Mouse (Mus musculus) urinary bladder, postnatal 36 days (tissue): ENCODE results near the gene Med4.

Source experiments
- DNase-seq, 2 experiments: peaks; one replicate each; pipeline ENCODE4 v3.0.0; 2022; ENCODE audit warnings: low spot score in 2 of 2, mixed read lengths in 1 of 2

The Med4 gene

DNA sequence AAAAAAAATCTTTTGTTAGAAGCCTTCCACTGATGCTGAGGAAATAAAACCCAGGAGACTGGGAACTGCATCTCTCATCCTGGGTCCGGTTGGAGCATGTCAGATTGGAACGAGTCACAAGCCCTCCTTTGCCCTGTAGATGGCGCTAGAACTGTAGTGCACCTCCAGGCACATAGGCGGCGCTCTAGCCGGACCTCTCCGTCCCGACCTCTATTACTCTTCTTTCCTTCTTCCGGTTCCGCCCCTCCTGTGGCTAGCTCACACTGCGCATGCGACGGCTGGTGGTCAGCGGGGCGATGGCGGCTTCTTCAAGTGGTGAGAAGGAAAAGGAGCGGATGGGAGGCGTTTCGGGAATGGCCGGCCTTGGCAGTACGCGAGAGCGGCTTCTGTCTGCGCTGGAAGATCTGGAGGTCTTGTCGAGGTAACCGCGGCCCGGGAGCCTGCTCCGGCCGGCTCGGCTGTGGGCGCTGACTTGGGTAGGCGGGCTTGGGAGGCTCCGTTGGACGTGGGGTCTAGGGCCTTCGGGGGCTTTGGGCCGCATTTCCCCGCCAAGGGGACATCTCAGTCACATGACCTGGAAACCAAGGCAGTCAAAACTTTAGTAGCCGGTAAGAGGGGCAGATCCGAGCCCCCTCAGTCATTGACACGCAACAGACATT, at the start of gene Med4:
Med4 (plus strand) TSS at position 261 of the 659 bp plus-strand sequence.
- DNase-seq: peak; percentile 93 to 94

DNA sequence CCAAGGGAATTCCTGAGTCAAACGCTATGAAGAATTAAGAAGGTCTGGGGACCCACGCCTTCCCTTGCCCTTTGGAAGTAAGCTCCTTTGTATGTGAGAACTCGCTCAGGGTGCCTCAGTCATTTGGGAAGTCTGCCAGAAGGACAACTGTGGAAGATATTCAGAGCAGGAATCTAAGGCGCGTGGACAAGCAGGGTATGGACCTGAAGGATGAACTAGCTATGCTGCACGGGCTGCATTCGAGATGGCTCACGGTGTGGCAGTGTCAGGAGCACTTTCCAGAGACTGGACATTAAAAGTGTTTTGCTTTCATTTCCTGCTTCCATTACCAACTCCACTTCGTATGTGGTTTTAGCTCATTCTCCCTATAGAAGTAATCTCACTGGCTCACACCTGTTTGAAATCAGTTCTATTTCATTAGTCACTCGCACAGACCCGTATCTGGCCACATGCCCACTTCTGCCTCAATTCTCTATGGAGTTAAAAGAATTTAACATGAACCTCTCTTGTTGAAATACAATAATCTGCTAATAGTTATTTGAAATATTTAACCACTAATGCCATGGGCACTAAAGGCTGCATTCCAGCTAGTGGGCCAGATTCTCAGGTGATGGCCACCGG, 49.2 kb upstream of the Med4 start:
- no peak for DNase-seq

DNA sequence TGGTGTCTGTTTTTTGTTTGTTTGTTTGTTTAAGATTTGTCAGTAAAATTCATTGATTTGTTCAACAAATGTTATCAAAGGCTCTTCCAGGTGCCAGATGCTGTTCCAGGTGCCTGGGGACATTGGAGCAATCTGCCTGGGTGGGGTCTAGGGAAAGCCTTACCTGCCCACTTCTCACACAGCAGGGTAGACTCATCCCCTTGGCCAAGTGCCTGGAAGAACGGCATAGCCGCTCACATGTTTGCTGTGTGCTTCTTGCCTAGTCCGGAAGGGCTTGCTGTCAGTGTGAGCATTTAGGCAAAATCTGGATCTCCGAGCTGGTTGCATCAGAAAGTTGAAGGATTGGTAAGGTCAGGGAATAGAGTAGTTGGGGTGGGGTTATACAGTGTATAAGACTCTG, 47.6 kb upstream of the Med4 start:
- no peak for DNase-seq

DNA sequence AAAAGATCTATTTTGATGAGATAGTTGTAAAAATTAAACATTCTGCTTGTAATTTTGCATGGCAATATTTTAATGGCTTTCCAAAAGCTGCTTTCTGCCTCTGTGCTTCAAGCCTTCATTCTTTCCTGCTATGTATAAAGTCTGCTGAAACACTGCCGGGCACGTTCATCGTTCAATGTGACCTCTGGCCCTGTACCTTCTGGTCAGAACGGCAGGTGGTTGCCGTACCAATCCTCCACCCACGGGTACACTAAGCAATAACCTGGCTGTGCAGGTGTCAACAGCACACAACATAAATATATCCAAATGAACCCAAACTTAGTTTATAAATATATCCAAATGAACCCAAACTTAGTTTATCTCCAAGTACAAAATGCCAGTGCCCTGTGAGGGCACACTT, 42.1 kb upstream of the Med4 start:
- DNase-seq: no peak

DNA sequence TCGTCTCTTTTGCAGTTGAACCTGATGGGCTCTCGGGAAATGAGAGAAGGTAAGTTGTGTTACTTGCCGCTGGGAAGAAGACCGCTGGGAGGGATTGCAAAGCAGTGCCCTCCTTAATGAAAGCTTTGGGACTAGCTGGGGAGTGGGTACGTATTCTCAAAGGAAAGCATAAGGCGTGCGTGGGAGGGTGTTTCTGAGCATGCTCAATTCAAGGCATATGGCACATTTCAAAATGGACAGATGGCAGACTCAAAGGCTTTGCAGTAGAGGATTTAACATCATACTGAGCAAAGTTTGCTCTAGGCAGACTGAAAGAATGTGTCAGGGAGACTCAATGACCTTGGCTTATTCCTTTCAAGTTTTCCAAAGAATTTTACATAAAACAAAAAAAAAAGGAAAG, 40.3 kb upstream of the Med4 start:
- DNase-seq: no peak

DNA sequence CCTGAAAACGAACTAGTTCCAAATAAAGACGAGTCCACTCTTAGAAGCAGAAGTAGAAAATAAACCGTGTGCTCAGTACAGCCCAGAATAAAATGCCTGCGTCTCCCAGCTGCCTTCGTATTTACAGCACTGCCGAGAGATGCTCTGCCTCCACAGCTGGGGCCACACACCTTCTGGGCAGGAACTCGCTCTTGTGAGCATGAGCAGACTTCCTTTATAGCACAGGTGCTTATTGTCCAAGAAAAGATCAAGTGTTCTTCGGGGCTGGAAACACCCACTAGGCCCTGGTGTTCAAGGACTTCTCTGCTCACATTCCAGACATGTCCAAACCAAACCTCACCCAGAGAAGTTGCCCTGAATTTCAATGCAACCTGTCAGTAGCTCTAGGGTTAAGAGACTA, 39.2 kb upstream of the Med4 start:
- DNase-seq: no peak

DNA sequence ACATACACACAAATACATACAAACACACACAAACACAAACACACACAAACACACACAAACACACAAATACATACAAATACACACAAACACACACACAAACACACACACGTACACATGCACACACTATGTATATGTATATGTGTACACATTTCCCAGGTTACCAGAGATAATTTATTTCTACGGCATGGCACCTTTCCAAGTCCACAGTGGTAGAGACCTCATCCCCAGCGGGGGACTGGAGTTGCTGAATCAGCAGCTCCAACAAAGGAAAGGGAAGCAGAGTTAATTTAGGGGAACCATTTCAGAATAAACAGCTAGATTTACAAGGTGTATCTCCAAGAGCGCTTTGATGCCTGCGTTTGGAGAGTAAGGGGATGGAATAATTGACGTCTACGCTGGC, 37.6 kb upstream of the Med4 start:
- no peak for DNase-seq

DNA sequence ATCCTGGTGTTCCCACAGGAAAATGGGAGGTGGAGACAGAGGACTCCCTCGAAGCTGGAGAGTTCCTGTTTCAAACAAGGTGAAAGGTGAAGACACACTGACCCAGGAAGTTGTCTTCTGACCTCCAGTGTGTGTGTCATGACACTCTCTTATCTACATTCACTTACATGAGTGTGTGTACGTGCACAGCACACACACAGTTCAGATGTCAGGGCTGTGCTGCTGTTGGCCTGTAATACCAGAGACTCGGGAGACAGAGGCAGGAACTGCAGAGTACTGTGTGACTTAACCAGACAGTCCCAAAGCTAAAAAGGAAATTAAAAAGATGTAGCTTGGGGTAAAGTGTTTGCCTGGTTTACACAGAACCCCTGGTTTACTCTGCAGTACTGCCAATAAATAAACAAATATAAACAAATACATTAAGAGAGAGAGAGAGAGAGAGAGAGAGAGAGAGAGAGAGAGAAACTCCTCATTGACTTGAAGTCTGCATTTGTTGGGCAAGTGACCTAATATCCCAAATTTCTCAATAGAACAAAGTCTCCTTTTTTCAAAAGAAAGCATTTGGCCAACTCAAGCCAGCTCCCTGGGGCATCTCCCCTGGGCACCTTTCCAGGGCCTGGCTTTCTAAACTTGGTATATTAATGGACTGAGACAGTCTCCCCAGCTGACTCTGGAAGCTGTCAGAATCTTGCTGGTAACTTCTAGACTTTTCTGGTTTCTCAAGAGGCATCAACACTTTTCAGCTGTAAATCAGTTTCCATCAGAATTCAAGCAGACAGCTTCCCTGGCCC, 36.0 kb upstream of the Med4 start:
- peak in 1 of 2 experiments; percentile 79 for DNase-seq

DNA sequence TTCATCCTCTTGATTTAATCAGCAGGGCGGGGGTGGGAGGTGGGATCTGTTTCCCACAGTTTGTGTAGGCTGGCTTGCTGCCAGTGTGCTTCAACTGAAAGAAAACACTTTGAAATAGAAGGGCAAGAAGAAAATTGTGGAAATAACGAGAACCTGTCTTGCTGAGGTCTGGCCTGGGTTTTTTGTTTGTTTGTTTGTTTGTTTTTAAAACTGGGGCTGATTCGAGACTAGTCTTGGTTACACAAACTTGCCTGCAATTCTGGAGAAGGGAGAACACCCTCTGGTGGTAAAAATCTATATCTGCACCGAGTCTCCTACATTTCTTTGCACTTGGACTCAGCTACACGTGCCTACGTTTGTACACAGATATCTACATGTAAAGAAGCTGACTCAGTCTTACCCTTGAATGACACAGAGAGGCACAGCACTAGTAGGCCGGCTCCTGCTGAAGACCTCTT, 35.2 kb upstream of the Med4 start:
- peak in 1 of 2 experiments; percentile 16 for DNase-seq

DNA sequence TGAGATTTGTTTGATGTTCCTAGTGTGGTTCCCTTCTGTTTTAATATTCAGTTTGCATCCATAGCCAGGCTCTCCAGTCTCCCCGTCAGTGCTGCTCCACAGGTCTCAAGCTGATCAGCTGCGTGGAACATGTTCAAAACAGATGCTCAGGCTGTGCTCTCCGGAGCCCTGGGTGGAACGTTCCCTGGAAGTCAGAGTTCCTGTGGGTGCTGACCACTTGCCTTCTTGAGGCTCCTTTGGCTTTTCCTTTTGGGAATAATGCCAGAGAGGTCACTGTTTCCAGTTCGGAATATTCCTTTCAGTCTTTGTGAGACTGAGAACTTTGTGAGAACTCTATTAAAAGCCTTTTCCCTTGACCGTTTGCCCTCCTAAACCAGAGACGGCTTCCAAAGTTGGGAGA, 34.3 kb upstream of the Med4 start:
- DNase-seq: no peak

DNA sequence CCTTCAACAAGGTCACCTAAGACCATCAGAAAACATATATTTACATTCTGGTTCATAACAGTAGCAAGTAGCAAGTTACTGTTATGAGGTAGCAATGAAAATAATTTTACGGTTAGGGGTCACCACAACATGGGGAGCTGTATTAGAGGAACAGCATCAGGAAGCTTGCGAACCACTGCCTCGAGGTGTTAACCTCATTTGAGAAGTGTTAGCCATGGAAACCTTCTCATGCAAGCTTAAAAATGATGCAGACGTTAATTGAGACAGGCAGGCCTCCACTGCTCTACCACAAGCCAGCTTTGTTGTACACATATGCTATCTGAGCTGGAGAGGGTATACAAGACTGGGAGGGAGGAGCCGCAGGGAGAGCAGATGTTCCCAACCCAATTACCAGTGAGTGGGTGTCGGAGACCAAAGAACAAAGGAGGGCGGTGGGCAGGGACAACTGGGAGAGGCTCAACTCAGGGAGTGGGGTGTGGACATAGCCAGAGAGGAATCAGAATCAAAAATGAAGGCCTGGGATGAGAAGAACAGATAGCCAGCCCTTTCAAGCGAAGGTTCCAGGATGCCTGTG, 33.4 kb upstream of the Med4 start:
- DNase-seq: no peak

DNA sequence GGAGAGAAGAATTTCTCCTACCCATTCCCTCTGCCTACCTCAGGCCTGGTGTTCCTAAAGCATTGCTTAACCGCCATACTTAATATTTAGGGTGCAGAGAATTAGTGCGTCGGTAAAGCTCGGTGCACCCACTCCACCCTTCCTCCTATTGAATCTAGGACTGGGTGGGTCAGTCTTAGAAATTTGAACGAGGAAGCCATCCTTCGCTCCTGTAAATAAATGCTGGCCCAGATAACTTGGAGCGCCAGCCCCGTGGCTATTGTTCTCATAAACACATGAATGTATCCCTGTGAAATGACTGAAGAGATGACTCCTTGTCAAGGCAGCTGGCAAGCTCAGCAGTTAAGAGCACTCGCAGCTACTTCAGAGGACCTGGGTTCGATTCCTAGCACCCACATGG, 32.7 kb upstream of the Med4 start:
- no peak for DNase-seq

DNA sequence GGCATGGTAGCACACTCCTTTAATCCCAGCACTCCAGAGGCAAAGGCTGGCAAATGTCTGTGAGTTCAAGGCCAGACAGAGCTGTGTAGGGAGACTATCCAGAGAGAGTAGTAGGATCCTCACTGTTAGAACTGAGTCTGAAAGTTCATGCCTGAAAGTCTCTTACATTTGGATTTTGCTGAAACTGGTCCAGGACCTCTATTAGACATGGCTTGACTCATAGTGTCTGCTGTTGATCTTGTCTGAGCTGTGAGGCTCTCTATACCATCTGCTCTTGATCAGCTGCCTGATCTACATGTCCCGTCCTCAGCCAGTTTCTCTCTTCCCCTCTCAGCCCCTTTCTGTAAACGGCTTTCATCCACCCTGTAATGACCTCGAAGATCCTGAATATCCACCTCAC, 31.5 kb upstream of the Med4 start:
- DNase-seq: no peak

DNA sequence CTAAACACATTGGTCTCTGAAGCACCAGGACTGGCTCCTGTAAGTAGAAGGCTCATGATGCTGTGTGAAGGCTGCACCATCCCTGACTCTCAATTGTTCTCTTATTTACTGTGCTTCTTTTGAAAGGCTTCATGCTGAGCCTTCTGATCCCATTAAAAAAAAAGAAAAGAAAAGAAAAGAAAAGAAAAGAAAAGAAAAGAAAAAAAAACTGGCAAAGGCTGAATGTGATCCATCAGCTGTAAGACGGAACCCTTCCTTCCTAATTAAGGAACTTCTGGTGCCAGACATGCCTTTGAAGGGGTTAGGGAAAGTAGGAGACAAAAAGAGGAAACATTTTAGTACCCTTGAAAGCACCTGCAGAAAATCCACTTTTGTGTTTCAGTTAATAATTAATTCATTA, 30.1 kb upstream of the Med4 start:
- no peak for DNase-seq

DNA sequence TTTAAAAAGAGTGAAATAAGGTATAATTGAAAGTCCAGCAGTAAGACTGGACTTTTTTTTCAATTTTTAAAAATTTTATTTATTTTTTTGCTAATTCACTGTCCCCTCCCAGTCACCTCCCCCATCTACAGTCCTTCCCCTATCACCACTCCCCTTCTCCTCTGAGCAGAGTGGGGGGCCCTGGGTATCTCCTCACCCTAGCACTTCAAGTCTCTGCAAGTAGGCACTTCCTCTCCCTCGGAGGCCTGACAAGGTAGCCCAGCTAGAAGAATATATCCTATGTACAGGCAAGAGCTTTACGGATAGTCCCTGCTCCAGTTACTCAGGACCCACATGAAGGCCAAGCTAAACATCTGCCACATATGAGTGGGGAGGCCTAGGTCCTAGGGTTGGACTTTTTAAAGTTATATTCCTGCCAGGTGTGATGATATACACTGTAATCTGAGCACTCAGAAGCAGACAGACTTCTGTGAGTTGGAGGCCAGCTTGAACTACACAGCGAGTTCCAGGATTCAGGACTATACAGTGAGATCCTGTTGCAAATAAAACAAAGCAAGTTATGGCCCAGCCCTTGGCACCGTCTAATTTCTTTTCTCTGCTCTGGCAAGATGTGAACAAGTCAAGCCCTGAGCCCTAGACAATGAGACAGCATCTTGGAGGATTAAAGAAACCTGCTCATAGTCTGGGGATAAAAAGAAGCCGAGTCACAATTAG, 26.2 kb upstream of the Med4 start:
- no peak for DNase-seq

DNA sequence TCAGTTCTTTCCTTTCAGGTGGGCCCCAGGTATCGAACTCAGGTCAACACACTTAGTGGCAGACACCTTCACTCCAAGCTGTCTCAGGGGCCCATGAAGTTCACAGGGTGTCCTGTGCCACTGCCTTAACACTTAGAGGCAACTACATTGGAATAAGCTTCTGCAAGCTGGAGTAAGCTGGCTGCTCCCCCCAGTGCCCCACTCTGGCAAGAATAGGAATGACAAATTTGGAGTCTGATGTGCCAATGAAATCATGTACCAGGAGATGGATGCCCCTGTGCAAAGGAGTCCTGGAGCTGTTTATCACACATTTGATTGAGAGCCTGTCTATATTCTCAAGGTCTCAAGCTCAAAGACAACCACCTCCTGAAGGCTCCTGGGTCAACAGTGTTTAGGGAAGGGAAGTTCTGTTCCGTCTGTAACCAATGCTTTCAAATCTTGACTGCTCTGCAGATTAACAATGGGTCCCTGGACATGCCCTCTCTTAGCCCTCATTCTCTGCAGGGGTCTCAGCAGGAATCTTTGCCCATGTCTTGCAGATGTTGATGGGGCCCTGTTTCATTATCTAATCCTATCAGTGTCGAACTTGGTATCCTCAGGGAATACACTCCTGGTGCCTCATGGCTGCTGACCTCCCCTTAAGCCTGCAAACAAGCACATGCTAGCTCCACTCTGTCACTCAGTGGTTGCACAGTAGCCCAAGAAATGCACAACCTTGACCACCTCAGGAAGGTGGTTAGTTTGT, 25.3 kb upstream of the Med4 start:
- DNase-seq: no peak

DNA sequence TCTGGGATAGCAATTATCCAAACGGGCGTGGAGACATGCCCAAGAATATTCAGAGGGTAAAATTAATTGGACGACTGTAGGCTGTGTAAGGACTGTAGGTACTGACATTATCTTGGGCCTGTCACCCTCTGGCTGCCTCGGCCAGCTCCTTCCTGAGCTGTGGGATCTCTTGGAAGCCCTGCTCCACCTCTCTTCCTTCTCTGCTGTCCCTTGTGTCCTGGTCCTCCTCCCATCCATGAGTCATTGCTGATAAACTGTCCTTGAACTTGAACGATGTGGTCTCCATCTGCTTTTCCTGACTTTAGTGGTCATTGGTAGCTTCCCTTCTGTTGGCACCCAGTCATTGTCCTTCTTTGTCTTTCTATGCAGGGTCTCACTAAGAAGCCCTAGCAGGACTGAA, 23.2 kb upstream of the Med4 start:
- no peak for DNase-seq

DNA sequence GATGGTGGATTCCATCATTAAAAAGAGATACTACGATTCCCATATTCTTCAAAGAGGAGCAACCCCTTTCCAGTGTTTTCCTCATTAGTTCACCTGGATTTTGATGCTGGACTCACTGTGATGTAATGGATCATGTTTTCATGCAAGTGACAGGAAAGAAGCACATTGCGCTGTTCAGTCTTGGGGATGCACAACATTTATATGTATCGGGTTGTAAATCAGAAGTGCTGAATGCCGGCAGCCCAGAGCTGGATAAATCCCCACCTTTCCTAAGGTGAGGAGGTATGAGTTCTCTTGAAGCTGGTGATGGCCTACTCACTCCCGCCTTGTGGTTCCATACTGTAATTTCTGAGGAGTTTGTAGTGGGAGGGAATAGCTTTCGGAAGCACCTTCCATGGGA, 16.5 kb upstream of the Med4 start:
- no peak for DNase-seq

DNA sequence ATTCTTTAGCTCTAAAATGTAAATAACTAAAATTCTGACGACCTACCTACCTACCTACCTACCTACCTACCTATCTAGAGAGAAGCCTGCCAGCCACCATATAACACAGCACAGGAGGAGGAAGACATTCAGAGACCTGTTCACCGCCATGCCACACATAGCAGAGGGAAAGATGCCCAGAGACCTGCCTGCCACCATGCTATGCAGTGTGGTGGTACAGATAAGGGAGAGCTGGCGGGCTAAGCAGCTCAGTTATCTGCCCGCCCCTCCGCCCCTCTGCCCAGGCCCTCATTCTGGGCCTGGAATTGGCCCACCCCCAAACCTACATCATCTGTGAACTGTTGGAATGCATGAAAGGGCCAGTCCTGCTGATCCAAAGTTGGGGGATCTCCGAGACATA, 15.7 kb upstream of the Med4 start:
- no peak for DNase-seq

DNA sequence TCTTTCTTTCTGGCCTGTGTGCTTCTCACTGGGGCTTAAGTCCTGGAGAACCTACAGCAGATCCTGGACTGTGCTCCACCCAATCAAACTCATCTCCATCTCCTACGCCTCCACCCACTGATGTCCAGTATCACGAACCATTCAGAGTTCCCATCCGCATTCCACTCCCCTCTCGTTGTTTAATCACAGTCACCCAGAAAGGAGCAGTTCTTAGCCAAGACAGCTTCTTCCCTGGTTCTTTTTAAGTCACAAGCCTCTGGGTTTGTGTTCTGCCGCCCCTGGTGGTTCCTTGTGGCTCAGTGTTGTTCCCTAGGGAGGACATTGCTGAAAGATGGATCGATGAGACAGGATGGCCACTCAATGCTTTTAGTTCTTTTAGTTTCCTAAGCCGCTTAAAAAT, 14.1 kb upstream of the Med4 start:
- DNase-seq: no peak

DNA sequence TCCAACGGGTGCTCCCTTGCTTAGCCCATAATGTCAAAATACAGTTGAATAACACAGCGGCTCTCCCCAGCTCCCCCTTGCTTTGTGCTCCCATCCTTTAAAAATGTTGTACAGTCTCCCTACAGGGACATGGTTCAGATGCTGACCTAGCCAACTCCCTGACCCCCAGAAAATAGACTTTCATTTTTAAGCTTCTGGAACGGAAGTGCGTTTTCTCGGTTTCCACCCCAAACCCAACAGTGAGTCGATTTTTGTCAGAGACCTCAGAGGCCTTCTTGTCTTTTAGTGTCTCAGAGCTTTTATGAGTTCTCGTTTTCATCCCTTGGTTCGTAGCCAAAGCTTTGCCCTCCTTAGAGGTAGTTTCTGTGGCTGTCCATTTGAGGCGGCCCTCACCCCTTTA, 8.5 kb upstream of the Med4 start:
- no peak for DNase-seq
